Mouse (Mus musculus) forebrain, postnatal 0 days (tissue): Measurements from ENCODE around the gene Mov10. TPM values are rescaled to one million over a fixed set of nuclear protein-coding genes. Genes with fewer than 3 reads are reported as not detected.

Experiments
- ATAC-seq: fragments of 200-750 bp; cut with Nextera tagmentation; 2 replicates; pipeline ENCODE4 v1.8.0; 2017; ENCODE audit warnings: mild to moderate bottlenecking, moderate library complexity
- DNase-seq: peaks from one replicate; pipeline ENCODE4 v3.0.0-alpha.2; 2015
- H3K27ac ChIP-seq: fragments of 300-500 bp; sonication (generic); 2 replicates; pipeline ENCODE4 v1.5.1; 2014; ENCODE audit warnings: low read depth, mild to moderate bottlenecking, antibody characterized with exemption, low read length, moderate library complexity, mixed read lengths
- H3K27me3 ChIP-seq: fragments of 300-500 bp; sonication (generic); 2 replicates; pipeline ENCODE4 v1.6.1; 2014; ENCODE audit warnings: mild to moderate bottlenecking, low read length, mixed read lengths; ENCODE audit not compliant: insufficient read depth
- H3K36me3 ChIP-seq: fragments of 300-500 bp; sonication (generic); 2 replicates; pipeline ENCODE4 v1.6.1; 2014; ENCODE audit warnings: mild to moderate bottlenecking, moderate library complexity; ENCODE audit not compliant: insufficient read depth
- H3K4me1 ChIP-seq: fragments of 300-500 bp; sonication (generic); 2 replicates; pipeline ENCODE4 v1.6.1; 2014; ENCODE audit warnings: antibody characterized with exemption; ENCODE audit not compliant: insufficient read depth
- H3K4me2 ChIP-seq: fragments of 300-500 bp; sonication (generic); 2 replicates; pipeline ENCODE4 v1.6.1; 2014; ENCODE audit warnings: low read depth, mild to moderate bottlenecking, moderate library complexity
- H3K4me3 ChIP-seq: fragments of 300-500 bp; sonication (generic); 2 replicates; pipeline ENCODE4 v1.5.1; 2014; ENCODE audit warnings: low read depth, low read length, mixed read lengths
- H3K9ac ChIP-seq: fragments of 300-500 bp; sonication (generic); 2 replicates; pipeline ENCODE4 v1.6.1; 2014; ENCODE audit warnings: mild to moderate bottlenecking
- H3K9me3 ChIP-seq: fragments of 300-500 bp; sonication (generic); 2 replicates; pipeline ENCODE4 v1.6.1; 2016; ENCODE audit warnings: low read length
- CTCF ChIP-seq: sonication (generic); IDR thresholded peaks from 2 replicates; pipeline ENCODE4 v1.5.1; 2016; ENCODE audit warnings: antibody characterized with exemption, control low read depth, low read depth
- WGBS: fragments of 180-500 bp; shearing (Covaris S2); extraction: QIAGEN DNeasy Blood & Tissue Kit; methylation state at CpG from one replicate; pipeline ENCODE4 v1.1.7; 2014; 5-methylcytosine and 5-hydroxymethylcytosine counted together
- polyA plus RNA-seq: library from polyadenylated mRNA; unstranded; fragments of >200 nt; fragmentation: Nextera tagmentation; extraction: Ambion mirVana; gene quantifications from 2 replicates; pipeline ENCODE4 v1.2.1, GENCODE M21; 2015
- total RNA-seq: library from RNA; depleted of rRNA; stranded (reverse); fragments of >200 nt; gene quantifications from 2 replicates; pipeline ENCODE4 v1.2.3, GENCODE M21; 2014

Gene Mov10
- total and polyA plus RNA-seq, 2 experiments from 2014 or later: 4.6 to 7.7 TPM

- peaks cover 44% of the 10 kb centered on the region for H3K27me3 ChIP-seq
- 22% methylated on average over 12 of the region's 12 CpGs for WGBS
- H3K9ac ChIP-seq: no peak overlapping the region
- no peaks in the 10 kb centered on the region for H3K9me3 ChIP-seq
- no peaks in the 10 kb centered on the region for H3K36me3 ChIP-seq
- no peak overlapping the region for H3K27ac ChIP-seq
- 0 out of 2 replicates have a peak, but pooled peaks cover 10% of the 10 kb centered on the region for H3K4me1 ChIP-seq
- DNase-seq: no peak
- ATAC-seq: no peak
- H3K4me3 ChIP-seq: peak overlapping the region; percentile 41
- no peak for TF ChIP-seq CTCF
- H3K4me2 ChIP-seq: peak overlapping the region; percentile 91
Measured at GRCm38 (mm10) chr3:104782061-104782681, 36.2 kb downstream of the Mov10 start.

GRCm38 (mm10) chr3:104781471-104781903 lies 36.9 kb downstream of the Mov10 start, which contains the start of gene Fam19a3:
TSS of gene Fam19a3 (minus strand) at chr3:104781840.
- no peak for DNase-seq

GRCm38 (mm10) chr3:104780561-104781420 lies 37.6 kb downstream of the Mov10 start, which contains the start of gene Ppm1j:
TSS of gene Ppm1j (plus strand) at chr3:104781056.
- WGBS: under 1% methylated on average over 51 of the region's 56 CpGs
- peaks cover 55% of the 10 kb centered on the region for H3K27me3 ChIP-seq
- 0 out of 2 replicates have a peak, but pooled peaks cover 10% of the 10 kb centered on the region for H3K4me1 ChIP-seq
- H3K36me3 ChIP-seq: no peaks in the 10 kb centered on the region
- peak within 1 kb of the TSS; percentile 51 for H3K9ac ChIP-seq
- DNase-seq (peak; percentile 30), ATAC-seq (peak; percentile 44; the same call in 1 of the 2 replicates)
- peak within 1 kb of the TSS; percentile 91 for H3K4me2 ChIP-seq
- TF ChIP-seq CTCF: no peak
- no peak within 1 kb of the TSS for H3K27ac ChIP-seq
- no peaks in the 10 kb centered on the region for H3K9me3 ChIP-seq
- H3K4me3 ChIP-seq: peak within 1 kb of the TSS; percentile 41

More at GRCm38 (mm10) chr3:104781471-104781903, 36.9 kb downstream of the Mov10 start, which contains the start of gene Fam19a3:
- Histone ChIP-seq H3K27ac (no peak within 1 kb of the TSS), H3K27me3 (peaks cover 51% of the 10 kb centered on the region), H3K36me3 (no peaks in the 10 kb centered on the region), H3K9me3 (no peaks in the 10 kb centered on the region), H3K9ac (peak within 1 kb of the TSS; percentile 51), H3K4me3 (peak within 1 kb of the TSS; percentile 41), H3K4me1 (0 out of 2 replicates have a peak, but pooled peaks cover 10% of the 10 kb centered on the region), H3K4me2 (peak within 1 kb of the TSS; percentile 91)
- WGBS: under 1% methylated on average over 26 of the region's 26 CpGs
- no peak for TF ChIP-seq CTCF
- peak; percentile 18; the same call in 1 of the 2 replicates for ATAC-seq

GRCm38 (mm10) chr3:104779949-104780348 lies 38.4 kb downstream of the Mov10 start:
- H3K27me3 ChIP-seq: peaks cover 55% of the 10 kb centered on the region
- H3K9ac ChIP-seq: no peak overlapping the region
- no peaks in the 10 kb centered on the region for H3K36me3 ChIP-seq
- H3K4me2 ChIP-seq: no peak overlapping the region
- peak; percentile 94 for TF ChIP-seq CTCF
- DNase-seq (peak; percentile 86), ATAC-seq (peak; percentile 68)
- no peak overlapping the region for H3K27ac ChIP-seq
- under 1% methylated on average over 7 of the region's 7 CpGs for WGBS
- H3K9me3 ChIP-seq: no peaks in the 10 kb centered on the region
- 0 out of 2 replicates have a peak, but pooled peaks cover 10% of the 10 kb centered on the region for H3K4me1 ChIP-seq
- peak overlapping the region; percentile 41; the same call in 1 of the 2 replicates for H3K4me3 ChIP-seq

GRCm38 (mm10) chr3:104777342-104777741 lies 41.0 kb downstream of the Mov10 start:
- Histone ChIP-seq H3K27ac (no peak overlapping the region), H3K9me3 (no peaks in the 10 kb centered on the region), H3K36me3 (no peaks in the 10 kb centered on the region), H3K4me3 (peak overlapping the region; percentile 22), H3K4me2 (peak overlapping the region; percentile 56), H3K9ac (no peak overlapping the region), H3K27me3 (peaks cover 47% of the 10 kb centered on the region), H3K4me1 (0 out of 2 replicates have a peak, but pooled peaks cover 10% of the 10 kb centered on the region)
- DNase-seq (peak; percentile 68), ATAC-seq (peak; percentile 38)
- 3% methylated on average over 20 of the region's 20 CpGs for WGBS
- TF ChIP-seq CTCF: peak; percentile 66

GRCm38 (mm10) chr3:104773301-104773700 lies 45.1 kb downstream of the Mov10 start:
- WGBS: 66% methylated on average over 7 of the region's 7 CpGs
- H3K4me1 ChIP-seq: no peaks in the 10 kb centered on the region
- H3K4me2 ChIP-seq: no peak overlapping the region
- no peaks in the 10 kb centered on the region for H3K9me3 ChIP-seq
- no peak overlapping the region for H3K27ac ChIP-seq
- H3K27me3 ChIP-seq: peaks cover 22% of the 10 kb centered on the region
- H3K9ac ChIP-seq: no peak overlapping the region
- ATAC-seq: no peak
- no peak for TF ChIP-seq CTCF
- no peaks in the 10 kb centered on the region for H3K36me3 ChIP-seq
- no peak overlapping the region for H3K4me3 ChIP-seq
- no peak for DNase-seq
